Mouse (Mus musculus): ENCODE measurements at regions not wholly inside any gene's neighbourhood (a gene's known extent, or its start where the extent isn't known, plus 50 kb on each side); places are given as distances from the start of the nearest gene placed in this dataset.

DNA sequence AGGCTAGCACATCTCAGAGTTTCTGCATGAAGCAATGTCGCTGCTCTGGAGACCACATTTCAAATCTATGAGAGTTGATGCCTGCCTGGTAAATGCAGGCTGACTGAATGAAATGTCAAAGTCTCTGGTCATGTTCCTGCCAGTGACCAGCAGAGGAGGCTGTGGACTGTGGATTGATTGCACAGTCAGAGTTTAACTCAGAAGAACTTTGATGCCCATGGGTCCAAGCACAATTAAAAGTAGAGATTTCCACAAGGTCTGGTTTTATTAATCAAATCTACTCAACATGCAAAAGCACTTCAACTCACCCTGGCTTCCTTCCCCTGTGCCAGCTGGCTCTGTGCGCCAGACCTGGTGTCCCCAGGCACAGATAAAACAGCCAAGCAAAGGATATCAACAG lies 81.3 kb downstream of the Hsd17b3 start:
- no peaks in the 10 kb centered on the region for H3K4me1 ChIP-seq
- H3K27ac ChIP-seq: no peak overlapping the region
- no peak for ATAC-seq (replicated peaks)
- no peak overlapping the region for H3K4me3 ChIP-seq
- no peaks in the 10 kb centered on the region for H3K36me3 ChIP-seq (replicated peaks)
- H3K9ac ChIP-seq: no peak overlapping the region
- H3K27me3 ChIP-seq (replicated peaks): no peaks in the 10 kb centered on the region
- 84% methylated on average over 2 of the region's 2 CpGs for WGBS
- H3K4me2 ChIP-seq: no peak overlapping the region
- H3K9me3 ChIP-seq: no peaks in the 10 kb centered on the region

DNA sequence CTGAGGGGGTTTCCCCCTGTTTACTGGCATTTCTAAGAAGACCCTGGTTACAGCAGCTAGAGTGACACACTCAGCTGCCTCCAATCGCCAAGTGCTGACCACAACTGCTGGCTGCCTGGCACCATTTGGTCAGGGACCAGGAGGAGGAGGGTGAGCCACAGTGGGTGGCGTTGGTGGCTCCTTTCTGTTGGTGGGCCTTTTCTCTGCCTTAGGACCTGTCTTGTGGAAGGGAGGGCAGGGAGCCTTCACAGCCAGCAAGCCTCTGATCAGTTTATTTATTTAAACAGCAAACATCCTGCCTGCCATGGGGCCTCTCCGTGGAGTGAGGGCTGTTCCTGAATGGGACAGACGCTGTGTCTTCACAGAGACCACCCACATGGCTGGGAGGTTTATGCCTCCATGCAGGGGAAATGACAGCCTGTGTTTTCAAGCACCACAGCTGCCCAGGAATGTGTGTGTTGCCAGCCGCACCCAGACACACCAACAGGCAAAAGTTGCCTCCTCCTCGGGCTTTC lies 86.0 kb downstream of the Hsd17b3 start:
- Histone ChIP-seq H3K4me2 (no peak overlapping the region), H3K4me1 (no peaks in the 10 kb centered on the region), H3K36me3 (replicated peaks) (no peaks in the 10 kb centered on the region), H3K27ac (no peak overlapping the region), H3K4me3 (no peak overlapping the region), H3K9ac (no peak overlapping the region), H3K27me3 (replicated peaks) (no peaks in the 10 kb centered on the region), H3K9me3 (no peaks in the 10 kb centered on the region)
- WGBS: 3% methylated on average over 6 of the region's 6 CpGs
- ATAC-seq (replicated peaks): no peak; the same call in 1 of the 2 replicates

DNA sequence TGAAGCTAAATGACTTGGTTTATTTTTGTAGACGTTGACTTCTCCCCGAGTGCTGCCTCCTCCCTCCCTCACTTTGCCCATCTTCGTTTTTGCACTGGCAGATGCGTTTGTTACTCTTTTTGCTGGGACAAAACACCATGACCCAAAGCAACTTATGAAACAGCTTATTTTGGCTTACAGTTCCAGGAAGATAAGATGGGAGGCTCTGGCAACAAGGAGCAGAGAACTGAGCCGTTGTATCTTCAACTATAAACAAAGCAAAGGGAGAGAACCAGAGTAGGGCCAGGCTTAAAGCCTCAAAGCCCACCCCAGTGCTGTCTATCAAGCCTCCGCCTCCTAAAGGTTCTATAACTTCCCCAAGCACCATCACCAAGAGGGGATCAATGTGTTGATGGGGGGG lies 88.7 kb downstream of the Hsd17b3 start:
- Histone ChIP-seq H3K27me3 (replicated peaks) (no peaks in the 10 kb centered on the region), H3K9ac (no peak overlapping the region), H3K4me1 (no peaks in the 10 kb centered on the region), H3K4me2 (no peak overlapping the region), H3K36me3 (replicated peaks) (no peaks in the 10 kb centered on the region), H3K9me3 (no peaks in the 10 kb centered on the region), H3K4me3 (no peak overlapping the region), H3K27ac (no peak overlapping the region)
- no peak for ATAC-seq (replicated peaks)
- 89% methylated on average over 6 of the region's 6 CpGs for WGBS

DNA sequence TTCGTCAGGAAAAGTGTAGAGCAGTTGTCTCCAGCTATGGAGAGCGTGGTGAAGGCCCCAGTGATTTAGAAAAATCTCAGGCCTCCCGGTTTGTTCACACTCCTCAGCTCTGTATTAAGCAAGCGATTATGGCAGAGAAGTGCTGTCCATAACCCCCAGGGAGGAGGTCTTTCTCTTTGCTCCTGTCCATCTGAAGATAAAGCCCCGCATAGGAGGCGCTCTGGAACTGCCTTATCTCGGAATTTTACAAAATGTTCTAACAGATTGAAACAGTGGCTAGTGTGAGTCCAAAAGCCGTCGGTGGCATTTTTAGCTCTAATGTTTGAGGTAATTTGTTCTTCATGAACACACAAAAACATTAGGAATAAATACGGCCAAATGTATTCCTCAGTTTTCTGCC lies 90.4 kb downstream of the Hsd17b3 start:
- ATAC-seq (replicated peaks): no peak
- no peaks in the 10 kb centered on the region for H3K9me3 ChIP-seq
- no peaks in the 10 kb centered on the region for H3K4me1 ChIP-seq
- no peak overlapping the region for H3K4me2 ChIP-seq
- H3K36me3 ChIP-seq (replicated peaks): no peaks in the 10 kb centered on the region
- no peak overlapping the region for H3K4me3 ChIP-seq
- H3K9ac ChIP-seq: no peak overlapping the region
- no peak overlapping the region for H3K27ac ChIP-seq
- no peaks in the 10 kb centered on the region for H3K27me3 ChIP-seq (replicated peaks)
- 58% methylated on average over 10 of the region's 10 CpGs for WGBS

DNA sequence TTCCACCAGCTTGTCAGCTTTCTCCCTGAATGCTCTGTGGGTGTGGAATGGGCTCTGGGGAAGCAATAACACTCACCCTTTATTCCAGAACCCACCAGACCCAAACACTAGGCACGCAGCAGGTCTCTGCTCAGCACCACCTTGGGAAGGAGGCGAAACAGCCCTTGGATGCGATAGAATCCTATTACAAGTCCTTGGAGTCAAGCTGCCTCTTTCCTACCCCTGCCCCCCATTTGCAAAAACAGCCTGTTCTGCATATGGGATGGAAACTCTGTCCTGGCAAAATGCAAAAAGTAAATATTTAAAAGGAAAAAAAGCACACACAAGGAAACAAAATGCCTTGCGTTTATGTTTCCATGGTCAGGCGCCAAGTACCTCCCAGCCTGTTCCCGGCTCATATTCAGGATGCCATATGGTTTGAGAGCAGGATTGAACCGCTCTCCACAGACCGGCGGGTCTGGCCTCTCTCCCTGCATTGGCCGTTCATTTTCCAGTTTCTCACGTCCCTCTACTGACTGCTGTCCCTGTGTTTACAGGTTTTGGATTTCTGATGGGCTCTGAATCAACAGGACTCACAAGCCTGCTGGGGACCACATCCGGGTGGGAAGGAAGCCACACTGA lies 95.1 kb downstream of the Hsd17b3 start:
- Histone ChIP-seq H3K36me3 (replicated peaks) (no peaks in the 10 kb centered on the region), H3K9ac (no peak overlapping the region), H3K4me3 (no peak overlapping the region), H3K27me3 (replicated peaks) (no peaks in the 10 kb centered on the region; the same call in 1 of the 2 replicates), H3K4me2 (no peak overlapping the region), H3K9me3 (no peaks in the 10 kb centered on the region), H3K4me1 (0 out of 2 replicates have a peak, but pooled peaks cover 3% of the 10 kb centered on the region), H3K27ac (no peak overlapping the region)
- 86% methylated on average over 12 of the region's 12 CpGs for WGBS
- ATAC-seq (replicated peaks): no peak

DNA sequence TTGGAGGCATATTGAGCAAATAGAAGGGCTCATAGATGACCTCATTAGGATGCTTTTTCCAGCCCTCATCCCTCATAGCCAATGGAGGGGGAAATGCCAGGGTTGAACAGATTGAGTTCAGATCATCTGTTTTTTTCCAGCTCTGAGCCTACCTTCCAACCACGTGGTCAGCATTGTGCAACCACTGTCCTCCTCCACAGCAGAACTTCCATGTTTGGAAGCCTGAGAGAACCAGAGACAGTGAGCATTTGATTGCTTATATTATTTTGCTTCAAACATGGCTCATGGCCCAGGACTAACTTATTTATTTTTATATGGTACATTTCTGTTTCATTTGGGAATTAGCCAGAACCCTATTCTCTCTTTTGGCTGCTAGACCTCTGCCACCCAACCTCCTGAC lies 96.0 kb downstream of the Hsd17b3 start:
- Histone ChIP-seq H3K36me3 (replicated peaks) (no peaks in the 10 kb centered on the region), H3K4me2 (no peak overlapping the region), H3K27me3 (replicated peaks) (no peaks in the 10 kb centered on the region; the same call in 1 of the 2 replicates), H3K4me3 (no peak overlapping the region), H3K9ac (no peak overlapping the region), H3K4me1 (0 out of 2 replicates have a peak, but pooled peaks cover 3% of the 10 kb centered on the region), H3K27ac (no peak overlapping the region), H3K9me3 (no peaks in the 10 kb centered on the region)
- 71% methylated on average over 1 of the region's 1 CpGs for WGBS
- no peak for ATAC-seq (replicated peaks)

DNA sequence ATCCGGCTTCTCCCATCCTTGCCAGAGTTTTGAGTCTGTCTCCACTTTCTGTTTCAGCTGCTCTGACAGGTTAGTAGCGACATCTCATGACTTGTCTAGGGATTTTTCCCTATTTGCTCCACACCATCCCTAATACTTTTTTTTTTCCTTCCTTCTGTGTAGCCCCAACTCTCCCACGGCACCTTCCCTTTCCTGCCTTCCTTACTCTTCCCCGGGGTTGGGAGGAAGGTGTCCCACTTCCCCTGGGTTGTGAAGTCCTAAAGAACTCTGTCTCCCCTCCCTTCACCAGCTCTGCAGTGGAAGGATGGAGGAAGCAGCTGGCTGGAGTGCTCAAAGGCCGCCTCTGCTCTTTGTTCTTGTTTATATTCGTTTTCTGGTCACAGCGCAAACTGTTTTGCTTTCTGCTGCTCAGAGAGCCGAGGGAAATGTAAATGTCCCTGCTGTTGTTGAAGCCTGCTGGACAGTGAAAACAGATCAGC lies 98.5 kb downstream of the Hsd17b3 start:
- peak; percentile 74 for ATAC-seq (replicated peaks)
- Histone ChIP-seq H3K36me3 (replicated peaks) (no peaks in the 10 kb centered on the region), H3K9me3 (no peaks in the 10 kb centered on the region), H3K9ac (no peak overlapping the region), H3K4me2 (peak overlapping the region; percentile 31), H3K27ac (peak overlapping the region; percentile 58; the same call in 1 of the 2 replicates), H3K27me3 (replicated peaks) (no peaks in the 10 kb centered on the region; the same call in 1 of the 2 replicates), H3K4me1 (peaks cover 8% of the 10 kb centered on the region), H3K4me3 (no peak overlapping the region)
- WGBS: 14% methylated on average over 8 of the region's 8 CpGs

DNA sequence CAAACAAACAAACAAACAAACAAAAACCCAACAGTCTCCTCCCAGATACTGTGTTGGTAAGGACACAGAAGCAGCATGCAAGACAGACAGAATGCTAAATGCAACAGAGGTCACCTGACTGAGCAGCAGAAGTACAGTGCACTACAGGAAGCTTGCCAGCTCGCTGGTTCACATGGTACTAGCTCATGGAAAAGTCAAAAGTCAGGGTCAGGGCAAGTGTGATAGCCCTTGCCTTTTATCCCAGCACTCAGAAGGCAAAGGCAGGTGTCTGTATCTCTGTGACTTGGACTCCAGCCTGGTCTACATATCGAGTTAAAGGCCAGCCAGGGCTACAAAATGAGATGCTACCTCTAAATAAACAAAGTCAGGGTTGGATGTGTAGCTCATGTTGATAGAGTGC lies 99.3 kb downstream of the Hsd17b3 start:
- Histone ChIP-seq H3K27me3 (replicated peaks) (no peaks in the 10 kb centered on the region; the same call in 1 of the 2 replicates), H3K27ac (no peak overlapping the region), H3K9ac (no peak overlapping the region), H3K4me1 (peaks cover 11% of the 10 kb centered on the region), H3K9me3 (no peaks in the 10 kb centered on the region), H3K36me3 (replicated peaks) (no peaks in the 10 kb centered on the region), H3K4me2 (no peak overlapping the region), H3K4me3 (no peak overlapping the region)
- ATAC-seq (replicated peaks): no peak
- 79% methylated on average over 2 of the region's 2 CpGs for WGBS

DNA sequence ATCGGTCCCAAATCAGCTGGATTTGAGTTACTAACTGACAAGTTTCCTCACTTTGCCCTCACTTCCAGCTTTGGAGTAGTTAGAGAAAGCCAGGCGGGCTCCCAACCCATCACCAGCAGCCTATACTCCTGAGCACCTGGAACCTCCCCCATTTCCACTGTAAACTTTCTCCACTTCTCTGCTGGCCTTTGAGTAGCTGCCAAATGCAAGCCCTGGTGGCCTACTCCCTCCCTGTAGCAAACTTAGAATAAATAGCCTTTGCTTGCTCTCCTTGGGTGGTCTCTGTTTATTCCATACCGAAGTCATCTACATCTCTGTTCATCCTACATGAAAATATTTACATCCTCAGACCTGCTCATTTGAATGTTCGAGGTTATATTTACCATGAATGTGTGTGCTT lies 100.8 kb downstream of the Hsd17b3 start:
- H3K27me3 ChIP-seq (replicated peaks): no peaks in the 10 kb centered on the region; the same call in 1 of the 2 replicates
- peaks cover 11% of the 10 kb centered on the region for H3K4me1 ChIP-seq
- 82% methylated on average over 4 of the region's 4 CpGs for WGBS
- H3K9me3 ChIP-seq: no peaks in the 10 kb centered on the region
- H3K4me2 ChIP-seq: no peak overlapping the region
- ATAC-seq (replicated peaks): no peak
- H3K9ac ChIP-seq: no peak overlapping the region
- no peak overlapping the region for H3K4me3 ChIP-seq
- no peak overlapping the region for H3K27ac ChIP-seq
- H3K36me3 ChIP-seq (replicated peaks): no peaks in the 10 kb centered on the region

DNA sequence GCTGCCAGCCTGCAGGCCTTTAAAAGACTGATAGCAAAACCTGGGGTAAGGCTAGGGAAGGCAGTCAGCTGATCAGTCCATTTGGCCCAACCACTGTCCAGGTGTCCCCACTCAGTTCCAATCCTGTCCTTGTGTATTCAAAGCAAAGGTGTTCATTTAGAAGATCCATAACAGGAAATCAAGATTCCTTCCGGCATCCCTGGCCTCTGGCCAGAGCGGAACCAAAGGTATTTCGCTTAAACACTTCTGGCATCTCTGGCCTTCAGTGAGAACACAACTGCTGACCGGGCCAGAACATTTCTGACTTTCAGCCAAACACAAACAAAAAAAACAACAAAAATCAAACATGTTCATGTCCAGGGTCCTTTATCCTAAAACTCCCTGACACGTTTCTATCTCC lies 102.3 kb downstream of the Hsd17b3 start:
- H3K27ac ChIP-seq: no peak overlapping the region
- H3K27me3 ChIP-seq (replicated peaks): no peaks in the 10 kb centered on the region; the same call in 1 of the 2 replicates
- no peaks in the 10 kb centered on the region for H3K36me3 ChIP-seq (replicated peaks)
- no peak overlapping the region for H3K9ac ChIP-seq
- no peak overlapping the region for H3K4me2 ChIP-seq
- no peak for ATAC-seq (replicated peaks)
- H3K4me1 ChIP-seq: peaks cover 11% of the 10 kb centered on the region
- WGBS: 86% methylated on average over 5 of the region's 5 CpGs
- H3K9me3 ChIP-seq: no peaks in the 10 kb centered on the region
- no peak overlapping the region for H3K4me3 ChIP-seq

DNA sequence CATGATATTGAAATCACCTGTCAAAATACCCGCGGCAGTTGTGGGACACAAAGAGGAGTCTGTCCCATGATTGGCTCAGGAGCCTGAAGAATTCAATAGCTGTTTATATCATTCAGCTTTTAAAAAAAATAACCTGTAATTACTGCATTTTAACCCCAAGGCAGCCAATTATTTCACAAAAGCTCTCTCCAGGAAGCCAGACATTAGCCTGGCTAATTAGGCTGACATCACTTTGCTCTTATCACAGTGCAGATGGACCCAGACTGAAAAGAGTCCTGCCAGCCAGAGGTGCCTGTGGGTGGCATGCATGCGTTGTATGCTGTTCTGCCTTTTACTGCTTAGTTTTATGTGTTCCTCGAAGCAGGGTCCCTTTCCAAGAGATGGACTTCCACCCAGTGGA lies 103.4 kb downstream of the Hsd17b3 start:
- ATAC-seq (replicated peaks): peak; percentile 85
- no peaks in the 10 kb centered on the region for H3K9me3 ChIP-seq
- 12% methylated on average over 4 of the region's 4 CpGs for WGBS
- peaks cover 11% of the 10 kb centered on the region for H3K4me1 ChIP-seq
- H3K4me3 ChIP-seq: no peak overlapping the region
- H3K27me3 ChIP-seq (replicated peaks): no peaks in the 10 kb centered on the region; the same call in 1 of the 2 replicates
- H3K4me2 ChIP-seq: no peak overlapping the region
- no peak overlapping the region for H3K27ac ChIP-seq
- no peak overlapping the region for H3K9ac ChIP-seq
- H3K36me3 ChIP-seq (replicated peaks): no peaks in the 10 kb centered on the region

DNA sequence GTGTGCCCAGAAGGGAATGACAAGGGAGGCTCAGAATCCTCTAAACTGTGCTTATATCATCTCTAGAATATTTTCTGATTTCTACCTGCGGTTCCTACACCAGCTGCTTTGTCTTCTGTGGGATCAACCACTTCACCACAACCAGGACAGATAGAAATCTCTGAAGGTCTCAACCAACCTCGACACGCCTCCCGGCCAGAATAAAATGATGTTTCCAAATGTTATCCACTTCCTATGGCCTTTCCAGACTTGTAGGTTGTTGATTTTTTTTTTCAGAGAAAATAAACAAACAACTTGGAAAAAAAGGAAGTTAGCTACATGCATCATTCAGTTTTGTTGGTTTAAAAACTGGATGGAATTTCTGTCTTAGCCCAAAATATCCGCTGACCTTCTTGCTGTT lies 103.9 kb downstream of the Hsd17b3 start:
- H3K4me1 ChIP-seq: peaks cover 16% of the 10 kb centered on the region
- ATAC-seq (replicated peaks): no peak
- H3K4me3 ChIP-seq: no peak overlapping the region
- H3K9me3 ChIP-seq: no peaks in the 10 kb centered on the region
- H3K9ac ChIP-seq: no peak overlapping the region
- 86% methylated on average over 5 of the region's 5 CpGs for WGBS
- H3K36me3 ChIP-seq (replicated peaks): no peaks in the 10 kb centered on the region
- no peak overlapping the region for H3K27ac ChIP-seq
- no peak overlapping the region for H3K4me2 ChIP-seq
- no peaks in the 10 kb centered on the region; the same call in 1 of the 2 replicates for H3K27me3 ChIP-seq (replicated peaks)
